Mouse (Mus musculus) embryonic facial prominence, embryonic 11.5 days (tissue): ENCODE data around the gene Scnn1a. TPM values are rescaled to one million over a fixed set of nuclear protein-coding genes. Genes with fewer than 3 reads are reported as not detected.

Source experiments
- ATAC-seq: fragments of 200-750 bp; cut with Nextera tagmentation; replicated peaks from 2 replicates; pipeline ENCODE4 v1.8.0; 2017; ENCODE audit warnings: low read depth; ENCODE audit not compliant: insufficient number of reproducible peaks, low FRiP score, low TSS enrichment
- DNase-seq: peaks from one replicate; pipeline ENCODE4 v3.0.0-alpha.2; 2015; ENCODE audit warnings: low spot score
- H3K27ac ChIP-seq: fragments of 300-500 bp; sonication (generic); replicated peaks from 2 replicates; pipeline ENCODE4 v1.5.1; 2014; ENCODE audit warnings: mild to moderate bottlenecking, low read depth, low read length, control low read depth
- H3K27me3 ChIP-seq: fragments of 300-500 bp; sonication (generic); 2 replicates; pipeline ENCODE4 v1.6.1; 2014; ENCODE audit warnings: mild to moderate bottlenecking, low read length, moderate library complexity, mixed read lengths; ENCODE audit not compliant: control insufficient read depth, insufficient read depth
- H3K36me3 ChIP-seq: fragments of 300-500 bp; sonication (generic); replicated peaks from 2 replicates; pipeline ENCODE4 v1.6.1; 2014; ENCODE audit warnings: low read depth, mild to moderate bottlenecking, low read length, moderate library complexity, mixed read lengths; ENCODE audit not compliant: control insufficient read depth, insufficient read depth
- H3K4me1 ChIP-seq: fragments of 300-500 bp; sonication (generic); 2 replicates; pipeline ENCODE4 v1.6.1; 2014; ENCODE audit warnings: low read length, mixed read lengths; ENCODE audit not compliant: control insufficient read depth, insufficient read depth
- H3K4me2 ChIP-seq: fragments of 300-500 bp; sonication (generic); 2 replicates; pipeline ENCODE4 v1.6.1; 2014; ENCODE audit warnings: low read depth, mild to moderate bottlenecking, control low read depth, low read length, moderate library complexity
- H3K4me3 ChIP-seq: fragments of 300-500 bp; sonication (generic); 2 replicates; pipeline ENCODE4 v1.5.1; 2014; ENCODE audit warnings: low read depth, low read length, control low read depth
- H3K9ac ChIP-seq: fragments of 300-500 bp; sonication (generic); replicated peaks from 2 replicates; pipeline ENCODE4 v1.6.1; 2014; ENCODE audit warnings: mild to moderate bottlenecking, control low read depth, low read length
- H3K9me3 ChIP-seq: fragments of 300-500 bp; sonication (generic); replicated peaks from 2 replicates; pipeline ENCODE4 v1.6.1; 2016; ENCODE audit warnings: mild to moderate bottlenecking, low read length, inconsistent platforms, mixed read lengths; ENCODE audit not compliant: control insufficient read depth
- WGBS: fragments of 180-500 bp; shearing (Covaris S2); extraction: QIAGEN DNeasy Blood & Tissue Kit; methylation state at CpG from one replicate; pipeline ENCODE4 v1.1.7; 2014; 5-methylcytosine and 5-hydroxymethylcytosine counted together
- polyA plus RNA-seq: library from polyadenylated mRNA; unstranded; fragments of >200 nt; fragmentation: Nextera tagmentation; extraction: Ambion mirVana; gene quantifications from 2 replicates; pipeline ENCODE4 v1.2.1, GENCODE M21; 2014

Gene Scnn1a
- polyA plus RNA-seq, 1 experiment from 2014 or later, result 0.88 TPM

DNA sequence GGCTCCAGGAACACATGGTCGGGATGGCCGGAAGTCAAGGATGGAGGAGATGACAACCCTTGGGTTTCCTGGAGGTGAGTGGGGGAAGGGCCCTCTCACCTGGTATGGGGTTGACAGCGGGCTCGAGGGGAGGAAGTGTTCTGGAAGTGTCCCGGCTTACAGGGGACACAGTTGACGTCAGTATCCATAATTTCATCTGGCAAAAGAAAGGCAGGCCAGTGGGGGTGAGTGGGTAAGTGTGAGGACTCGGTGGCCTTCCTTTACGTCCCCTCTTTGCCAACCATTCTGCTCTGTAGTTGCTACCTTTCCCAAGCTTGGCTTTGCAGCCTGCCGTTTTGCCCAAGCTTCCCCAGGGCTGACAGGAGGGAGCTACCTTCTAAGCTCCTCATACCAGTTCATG is 8.3 kb upstream of the Scnn1a start:
- Histone ChIP-seq H3K4me1 (peaks cover 4% of the 10 kb centered on the region; the same call in 1 of the 2 replicates), H3K36me3 (no peaks in the 10 kb centered on the region), H3K9me3 (no peaks in the 10 kb centered on the region), H3K9ac (no peak overlapping the region), H3K27ac (no peak overlapping the region), H3K4me3 (peak overlapping the region; percentile 41; the same call in 1 of the 2 replicates), H3K4me2 (no peak overlapping the region), H3K27me3 (no peaks in the 10 kb centered on the region)
- ATAC-seq (no peak), DNase-seq (no peak)
- 88% methylated on average over 9 of the region's 9 CpGs for WGBS

DNA sequence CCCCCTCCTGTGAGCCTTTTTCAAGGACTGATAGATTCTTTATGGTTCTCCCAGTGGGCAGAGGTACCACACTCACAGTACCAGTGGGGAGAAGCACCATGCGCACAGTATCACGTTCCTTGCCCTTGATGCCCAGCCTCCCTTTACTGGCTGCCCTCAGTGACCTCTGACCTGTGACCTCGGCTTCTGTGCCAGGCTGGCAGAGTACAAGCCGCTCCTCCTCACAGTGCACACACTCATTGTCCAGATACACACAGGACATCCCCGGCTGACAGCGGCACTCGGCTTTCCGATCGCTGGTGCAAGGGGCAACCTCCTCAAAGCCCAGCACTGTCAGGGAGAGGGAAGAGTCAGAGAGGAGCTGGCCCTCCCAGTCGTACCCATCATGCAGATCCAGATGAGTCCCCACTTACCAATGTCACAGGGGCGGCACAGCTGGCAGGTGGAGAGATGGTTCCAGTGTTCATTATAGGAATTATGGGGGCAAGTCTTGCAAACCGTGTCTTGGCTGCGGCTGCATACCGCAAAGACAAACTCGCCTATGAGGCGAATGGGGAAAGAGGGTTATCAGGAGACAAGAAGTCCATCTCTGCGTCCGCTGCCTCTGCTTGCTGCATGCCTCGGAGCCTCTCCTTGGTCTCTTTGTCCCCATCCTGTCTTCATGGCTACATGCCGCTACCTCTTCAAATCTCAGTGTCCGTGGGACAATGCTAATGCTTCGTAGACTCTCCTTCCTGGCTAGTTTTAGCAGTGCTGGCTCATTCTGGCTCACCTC is 7.7 kb upstream of the Scnn1a start:
- H3K36me3 ChIP-seq, result no peaks in the 10 kb centered on the region
- H3K9ac ChIP-seq, result peak overlapping the region; percentile 84
- H3K4me1 ChIP-seq, result peaks cover 4% of the 10 kb centered on the region; the same call in 1 of the 2 replicates
- ATAC-seq, result peak; percentile 11; the same call in 1 of the 2 replicates
- no peak for DNase-seq
- 60% methylated on average over 22 of the region's 22 CpGs for WGBS
- H3K27ac ChIP-seq, result no peak overlapping the region
- peak overlapping the region; percentile 41 for H3K4me3 ChIP-seq
- peak overlapping the region; percentile 78 for H3K4me2 ChIP-seq
- H3K9me3 ChIP-seq, result no peaks in the 10 kb centered on the region
- no peaks in the 10 kb centered on the region for H3K27me3 ChIP-seq

DNA sequence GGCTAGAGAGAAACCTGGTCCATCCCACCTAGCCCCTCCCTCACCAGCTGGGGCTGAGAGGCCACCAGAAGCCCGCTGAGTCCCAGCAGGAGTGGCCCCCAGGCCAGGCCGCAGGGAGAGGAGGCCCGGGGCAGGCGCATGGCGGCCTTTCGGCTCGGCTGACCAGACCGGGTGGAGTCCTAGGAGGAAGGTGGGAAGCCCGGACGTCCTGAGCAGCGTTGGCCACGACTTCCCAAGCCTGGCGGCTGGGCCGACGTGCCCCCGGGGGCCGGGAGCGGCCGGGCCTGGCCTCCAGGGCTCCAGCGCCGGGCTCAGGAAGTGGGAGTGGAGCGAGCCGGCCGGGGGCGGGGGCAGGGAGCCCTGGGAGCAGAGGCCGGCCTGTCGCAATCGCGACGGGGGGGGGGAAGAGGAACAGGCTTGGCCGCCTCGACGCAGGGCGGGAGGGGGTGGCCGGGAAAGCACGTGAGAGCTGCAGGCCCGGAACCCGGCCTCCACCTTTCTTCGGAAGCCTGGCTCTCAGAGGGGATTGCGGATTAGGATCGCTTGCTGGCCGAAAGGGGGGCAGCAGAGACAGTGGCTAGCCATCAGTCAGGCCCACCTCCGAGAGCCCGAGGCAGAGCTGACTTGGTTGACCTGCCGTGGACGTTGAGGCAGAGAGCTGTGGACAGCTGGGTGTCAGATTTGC is 6.8 kb upstream of the Scnn1a start, which contains the start of gene Ltbr:
Ltbr (minus strand) TSS at position 340 of the 685 bp plus-strand sequence.
- H3K4me2 ChIP-seq, result peak within 1 kb of the TSS; percentile 78
- under 1% methylated on average over 41 of the region's 46 CpGs for WGBS
- H3K27me3 ChIP-seq, result no peaks in the 10 kb centered on the region
- peak within 1 kb of the TSS; percentile 84 for H3K9ac ChIP-seq
- DNase-seq, result peak; percentile 76
- H3K4me1 ChIP-seq, result peaks cover 4% of the 10 kb centered on the region; the same call in 1 of the 2 replicates
- H3K4me3 ChIP-seq, result peak within 1 kb of the TSS; percentile 41
- peak; percentile 55 for ATAC-seq
- peak within 1 kb of the TSS; percentile 53; the same call in 1 of the 2 replicates for H3K27ac ChIP-seq
- H3K36me3 ChIP-seq, result no peaks in the 10 kb centered on the region
- no peaks in the 10 kb centered on the region for H3K9me3 ChIP-seq

DNA sequence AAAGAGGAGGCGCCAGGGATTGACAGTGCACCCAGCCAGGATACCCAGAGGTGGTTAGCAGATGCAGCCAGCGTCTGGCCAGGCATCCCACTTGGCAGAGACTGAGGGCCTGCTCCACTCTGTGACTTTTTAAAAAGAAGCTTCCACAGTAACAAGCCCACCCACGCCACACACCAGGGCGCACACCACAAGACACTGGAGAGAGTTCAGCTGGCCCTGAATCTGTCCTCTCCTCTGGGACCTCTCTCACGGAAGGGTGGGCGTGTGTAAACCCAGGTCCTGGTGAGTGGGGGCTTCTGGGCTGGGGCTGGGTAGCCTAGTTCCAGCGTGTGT is 6.3 kb upstream of the Scnn1a start:
- Histone ChIP-seq H3K27me3 (peaks cover 3% of the 10 kb centered on the region; the same call in 1 of the 2 replicates), H3K9ac (peak overlapping the region; percentile 84), H3K4me3 (peak overlapping the region; percentile 41; the same call in 1 of the 2 replicates), H3K36me3 (no peaks in the 10 kb centered on the region), H3K9me3 (no peaks in the 10 kb centered on the region), H3K4me1 (peaks cover 4% of the 10 kb centered on the region; the same call in 1 of the 2 replicates), H3K27ac (peak overlapping the region; percentile 53; the same call in 1 of the 2 replicates), H3K4me2 (peak overlapping the region; percentile 78)
- 62% methylated on average over 7 of the region's 7 CpGs for WGBS
- DNase-seq (no peak), ATAC-seq (peak; percentile 3; the same call in 1 of the 2 replicates)

DNA sequence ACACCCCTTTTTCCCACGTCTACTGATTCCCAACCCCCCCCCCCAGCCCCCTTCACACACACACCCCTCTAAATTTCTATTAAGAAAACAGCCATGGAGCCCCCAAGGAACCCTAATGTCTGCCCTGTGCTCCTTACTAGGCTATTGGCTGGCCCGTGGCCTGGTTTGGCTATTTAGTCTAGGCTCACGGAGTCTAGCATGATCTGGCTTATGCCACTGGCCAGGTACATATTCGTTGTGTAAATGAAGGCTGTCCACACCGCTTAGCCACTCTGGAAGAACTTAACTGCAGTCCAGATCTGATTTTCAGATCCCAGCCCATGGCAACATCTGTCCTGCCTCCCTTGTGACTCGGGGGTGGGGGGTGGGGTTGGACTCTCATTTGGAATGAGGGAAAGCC is 5.7 kb upstream of the Scnn1a start:
- H3K36me3 ChIP-seq, result no peaks in the 10 kb centered on the region

DNA sequence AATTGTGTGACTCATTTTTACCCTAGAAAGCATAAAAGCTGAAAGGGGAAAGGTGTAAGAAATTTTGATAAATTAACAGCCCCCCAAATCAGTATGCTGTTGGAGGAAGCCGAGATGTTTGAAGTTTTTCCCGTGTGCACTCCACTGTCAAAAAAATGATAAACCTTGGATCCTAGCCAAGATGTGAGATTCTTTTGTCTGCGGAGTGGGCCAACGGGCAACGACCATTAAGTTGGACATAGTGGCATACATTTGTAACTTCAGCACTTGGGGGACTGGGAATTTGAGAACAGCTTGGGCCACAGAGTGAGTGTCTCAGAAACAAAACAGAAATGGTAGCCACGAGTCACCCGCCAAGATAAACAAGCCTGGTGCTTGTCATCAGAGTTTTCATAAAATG is 3.4 kb upstream of the Scnn1a start:
- H3K4me2 ChIP-seq, result no peak overlapping the region
- H3K4me3 ChIP-seq, result no peak overlapping the region
- H3K36me3 ChIP-seq, result no peaks in the 10 kb centered on the region
- H3K27me3 ChIP-seq, result peaks cover 19% of the 10 kb centered on the region
- no peak overlapping the region for H3K27ac ChIP-seq
- 71% methylated on average over 7 of the region's 7 CpGs for WGBS
- peaks cover 4% of the 10 kb centered on the region; the same call in 1 of the 2 replicates for H3K4me1 ChIP-seq
- DNase-seq (no peak), ATAC-seq (no peak)
- no peaks in the 10 kb centered on the region for H3K9me3 ChIP-seq
- no peak overlapping the region for H3K9ac ChIP-seq

More for the DNA sequence above, 5.7 kb upstream of the Scnn1a start:
- H3K27ac ChIP-seq, result no peak overlapping the region
- no peak for DNase-seq
- H3K4me1 ChIP-seq, result peaks cover 4% of the 10 kb centered on the region; the same call in 1 of the 2 replicates
- no peak overlapping the region for H3K4me2 ChIP-seq
- ATAC-seq, result no peak
- no peak overlapping the region for H3K9ac ChIP-seq
- WGBS, result 71% methylated on average over 6 of the region's 6 CpGs
- H3K4me3 ChIP-seq, result no peak overlapping the region
- peaks cover 3% of the 10 kb centered on the region; the same call in 1 of the 2 replicates for H3K27me3 ChIP-seq
- H3K9me3 ChIP-seq, result no peaks in the 10 kb centered on the region

DNA sequence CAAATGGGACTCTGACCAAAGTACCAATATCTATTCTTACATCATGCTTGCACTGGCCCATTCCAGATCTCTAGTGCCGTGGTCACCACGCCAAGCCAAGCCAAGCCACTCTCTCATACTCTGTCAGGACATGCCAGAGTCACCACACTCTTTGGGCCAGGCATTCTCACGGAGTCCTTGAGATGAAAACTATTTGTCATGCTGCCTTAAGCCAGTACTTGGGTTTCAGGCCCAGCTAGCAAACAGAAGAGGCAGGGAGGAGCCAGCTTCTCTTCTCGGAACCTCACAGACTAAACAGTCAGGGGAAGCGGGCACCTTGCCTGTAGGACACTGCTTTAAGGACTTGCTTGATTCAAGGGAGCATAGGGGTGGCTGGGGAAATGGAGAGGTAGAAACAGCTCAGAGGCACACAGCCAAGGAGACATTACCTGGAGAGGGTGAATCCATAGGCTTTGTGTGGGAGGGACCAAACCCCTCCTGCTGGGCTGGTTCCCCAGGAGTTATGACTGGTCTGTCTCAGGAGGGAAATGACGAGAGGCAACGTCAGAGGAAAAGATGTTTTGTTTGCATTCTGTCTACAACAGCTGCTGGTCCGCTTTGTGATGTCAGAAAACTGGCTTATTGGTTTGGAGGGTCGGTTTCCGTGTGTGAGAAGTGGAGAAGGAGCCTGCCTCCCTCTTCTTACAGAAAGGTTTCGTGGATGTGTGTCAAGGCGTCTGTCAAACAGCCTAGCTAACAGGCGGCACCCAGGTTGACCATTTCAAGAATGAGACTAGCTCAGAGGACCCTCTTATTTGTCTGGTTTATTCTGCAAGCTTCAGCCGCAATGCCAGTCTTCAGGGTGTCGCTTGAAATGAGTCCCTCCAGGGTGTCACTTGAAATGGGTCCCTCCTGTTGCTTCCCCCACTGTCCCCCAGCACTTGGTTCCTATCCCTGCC is 1.2 kb upstream of the Scnn1a start:
- DNase-seq (no peak), ATAC-seq (no peak)
- H3K9me3 ChIP-seq, result no peaks in the 10 kb centered on the region
- no peak overlapping the region for H3K4me2 ChIP-seq
- H3K27ac ChIP-seq, result no peak overlapping the region
- H3K4me1 ChIP-seq, result no peaks in the 10 kb centered on the region; the same call in 1 of the 2 replicates
- WGBS, result 67% methylated on average over 15 of the region's 15 CpGs
- no peak overlapping the region for H3K9ac ChIP-seq
- H3K27me3 ChIP-seq, result peaks cover 25% of the 10 kb centered on the region
- no peaks in the 10 kb centered on the region for H3K36me3 ChIP-seq
- no peak overlapping the region for H3K4me3 ChIP-seq
